Mouse (Mus musculus): ENCODE results near the gene Tef.

DNA sequence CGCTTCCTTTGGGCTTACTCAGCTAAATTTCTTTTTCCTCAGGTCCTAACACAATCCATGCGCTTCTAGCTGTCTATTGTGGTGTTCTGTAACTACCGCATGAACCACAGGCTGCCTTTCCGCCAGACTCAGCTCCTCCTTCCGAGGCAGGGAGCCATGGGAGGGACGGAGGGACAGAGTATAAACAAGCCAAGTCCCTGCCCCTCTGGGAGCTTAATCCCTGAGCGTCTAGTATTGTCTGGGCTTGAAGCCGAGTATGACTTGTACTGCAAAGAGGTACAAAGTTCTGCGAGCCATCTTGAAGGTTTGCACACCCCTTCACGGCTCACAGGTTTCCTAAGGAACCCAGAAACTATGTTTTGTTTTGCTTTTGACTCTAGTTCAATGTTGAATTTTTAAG is 7.9 kb downstream of the Tef start:
- TF ChIP-seq POLR2A (IDR thresholded peaks at IDR 0.05; ENCODE audit: control insufficient read depth in 1 of 2, insufficient read depth in 1 of 2, low read depth in 1 of 2, low read length in 2 of 2, poor library complexity in 1 of 2) (no peak), POLR2AphosphoS5 (IDR thresholded peaks at IDR 0.05; ENCODE audit: borderline replicate concordance, low read depth, low read length) (no peak), TAL1 (IDR thresholded peaks at IDR 0.05; ENCODE audit: low read length) (no peak), CTCF (IDR thresholded peaks at IDR 0.05 in 2 of 3, conservative IDR thresholded peaks at IDR 0.05 in 1 of 3; ENCODE audit: control insufficient read depth in 1 of 3, insufficient read depth in 1 of 3, low read depth in 2 of 3, low read length in 3 of 3, poor library complexity in 1 of 3, severe bottlenecking in 1 of 3) (no peak), GABPA (IDR thresholded peaks at IDR 0.05; ENCODE audit: low read depth, low read length) (no peak), RAD21 (IDR thresholded peaks at IDR 0.05; ENCODE audit: low read depth, low read length) (no peak), HCFC1 (IDR thresholded peaks at IDR 0.05; ENCODE audit: low read depth, low read length) (no peak)

Data from MEL (cell line).